Mouse (Mus musculus): ENCODE measurements around the gene Elf1. TPM values are rescaled to one million over a fixed set of nuclear protein-coding genes. Genes with fewer than 3 reads are reported as not detected.
"Not testable (repeated sequence)": the region's sequence is repeated elsewhere in the genome, so short reads cannot be mapped to it uniquely, and the experiment has no call there.

Elf1 gene
- polyA plus RNA-seq, 3 experiments from 2014 or later: 128 to 177 (median 141) TPM

- ATAC-seq: peak; percentile 65
These were observed 40.6 kb downstream of the Elf1 start for GRCm38 (mm10) chr14:79521471-79522117.

DNA sequence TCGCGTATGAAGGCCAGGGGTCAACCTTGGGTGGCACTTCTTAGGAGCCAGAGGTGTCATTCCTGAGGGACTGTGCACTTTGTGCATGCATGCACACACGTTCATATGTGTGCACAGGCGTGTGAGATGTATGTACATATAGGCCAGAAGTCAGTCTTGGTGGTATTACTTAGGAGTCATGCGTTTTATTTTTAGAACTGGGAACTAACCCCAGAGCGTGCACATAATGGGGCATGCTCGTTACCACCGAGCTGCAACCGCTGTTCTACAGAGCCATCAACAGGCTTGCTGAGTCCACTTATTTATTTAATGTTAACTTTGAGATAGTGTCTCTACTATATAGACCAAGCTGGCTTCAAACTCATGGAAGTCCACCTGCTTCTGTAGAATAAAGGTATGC lies 41.4 kb downstream of the Elf1 start:
- no peak for ATAC-seq

DNA sequence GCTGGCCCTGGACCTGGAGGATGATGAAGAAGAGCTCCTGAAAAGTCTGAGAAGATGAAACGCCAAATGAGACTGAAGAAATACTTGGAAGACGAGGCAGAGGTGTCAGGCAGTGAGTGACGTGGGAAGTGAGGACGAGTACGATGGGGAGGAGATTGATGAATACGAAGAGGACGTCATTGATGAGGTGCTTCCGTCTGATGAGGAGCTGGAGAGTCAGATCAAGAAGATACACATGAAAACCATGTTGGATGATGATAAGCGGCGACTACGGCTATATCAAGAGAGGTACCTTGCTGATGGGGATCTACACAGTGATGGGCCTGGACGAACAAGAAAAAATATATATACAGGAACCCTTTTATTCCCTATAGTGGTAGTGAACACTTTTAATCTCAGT lies 45.1 kb downstream of the Elf1 start:
- ATAC-seq: peak; percentile 51

- ATAC-seq: no peak
These were observed 46.7 kb downstream of the Elf1 start for GRCm38 (mm10) chr14:79527704-79528103.

DNA sequence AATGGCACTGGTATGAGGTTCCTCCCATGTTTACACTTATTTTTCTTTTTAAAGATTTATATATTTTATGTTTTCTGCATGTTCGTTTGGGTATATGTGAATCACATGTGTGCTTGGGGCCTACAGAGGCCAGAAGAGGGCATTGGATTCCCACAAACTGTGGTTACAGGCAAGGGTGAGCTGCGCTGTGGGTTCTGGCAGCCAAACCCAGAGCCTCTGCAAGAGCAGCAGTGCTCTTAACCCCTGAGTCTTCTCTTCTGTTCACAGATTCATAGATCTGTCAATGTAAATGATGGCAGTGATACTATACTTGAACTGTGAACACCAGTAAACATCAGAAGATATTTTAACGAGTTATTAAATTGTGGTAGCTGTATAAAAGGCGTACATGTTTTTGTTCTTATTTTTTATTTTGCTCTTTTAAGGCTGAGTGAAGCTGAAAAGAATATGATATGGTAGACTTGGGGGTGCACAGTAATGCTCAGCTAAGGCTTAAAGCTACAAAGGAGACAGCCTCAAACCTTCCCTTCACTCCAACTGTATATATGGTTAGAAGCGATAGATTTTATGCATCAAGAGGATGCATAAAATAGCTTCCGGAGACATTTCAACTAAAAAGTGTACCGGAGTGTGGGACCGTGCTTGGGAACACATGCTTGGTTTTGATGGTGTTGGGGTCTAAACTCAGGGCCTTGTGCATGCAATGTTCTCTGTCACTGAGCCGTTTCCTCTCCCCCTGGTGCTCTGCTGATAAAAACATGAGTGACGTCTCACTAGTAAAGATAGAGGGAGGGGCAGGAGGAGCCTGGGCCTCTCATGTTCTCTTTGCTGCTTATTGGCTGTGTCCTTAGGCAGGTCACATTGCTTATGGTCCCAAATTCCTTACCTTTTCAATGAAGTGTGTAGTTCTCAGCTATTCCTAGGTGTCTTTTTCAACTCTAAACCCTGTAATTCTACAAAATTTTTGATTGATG lies 48.9 kb downstream of the Elf1 start:
- peak; percentile 77 for ATAC-seq

DNA sequence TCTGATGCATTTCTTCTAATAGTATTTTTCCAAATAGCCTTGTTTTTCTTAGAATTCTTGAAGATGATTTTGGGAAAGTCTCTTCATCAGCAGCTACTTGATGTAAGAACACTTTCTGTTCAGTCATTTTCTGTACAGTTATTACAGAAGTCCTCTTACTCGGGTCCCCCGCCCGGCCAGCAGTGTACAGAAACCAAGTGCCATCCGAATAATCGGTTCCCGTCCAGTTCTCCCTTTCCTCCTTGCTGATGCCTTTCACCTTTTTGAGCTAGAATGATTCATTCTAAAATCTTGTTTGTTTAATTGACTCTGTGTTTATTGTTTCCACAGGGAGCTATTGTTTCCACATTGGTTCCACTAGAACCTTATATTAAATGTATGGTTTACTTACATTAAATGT lies 49.8 kb downstream of the Elf1 start:
- ATAC-seq: no peak

- peak; percentile 20 for ATAC-seq
These were observed 51.2 kb downstream of the Elf1 start for GRCm38 (mm10) chr14:79532036-79532776.

DNA sequence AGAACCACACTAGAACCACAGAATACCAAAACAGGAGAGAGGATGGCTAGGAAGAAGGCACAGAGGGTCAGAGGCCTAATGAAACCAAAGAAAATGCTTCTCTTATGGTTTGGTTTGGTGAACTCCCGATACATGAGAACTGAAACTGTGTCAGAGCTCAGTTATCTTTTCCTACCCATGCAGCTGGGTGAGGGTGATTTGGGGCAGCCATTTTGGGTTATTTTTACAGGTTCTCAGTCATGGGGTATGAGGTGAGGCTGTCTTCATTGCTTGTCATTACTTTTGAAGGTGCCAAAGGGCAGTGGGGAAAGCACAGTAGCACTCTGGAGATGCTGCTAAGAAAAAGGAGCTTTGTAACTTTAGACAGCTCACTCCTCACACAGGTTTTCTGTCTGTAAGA lies 52.4 kb downstream of the Elf1 start:
- ATAC-seq: no peak

- no peak for ATAC-seq
These were observed 53.2 kb downstream of the Elf1 start for GRCm38 (mm10) chr14:79534206-79534605.

DNA sequence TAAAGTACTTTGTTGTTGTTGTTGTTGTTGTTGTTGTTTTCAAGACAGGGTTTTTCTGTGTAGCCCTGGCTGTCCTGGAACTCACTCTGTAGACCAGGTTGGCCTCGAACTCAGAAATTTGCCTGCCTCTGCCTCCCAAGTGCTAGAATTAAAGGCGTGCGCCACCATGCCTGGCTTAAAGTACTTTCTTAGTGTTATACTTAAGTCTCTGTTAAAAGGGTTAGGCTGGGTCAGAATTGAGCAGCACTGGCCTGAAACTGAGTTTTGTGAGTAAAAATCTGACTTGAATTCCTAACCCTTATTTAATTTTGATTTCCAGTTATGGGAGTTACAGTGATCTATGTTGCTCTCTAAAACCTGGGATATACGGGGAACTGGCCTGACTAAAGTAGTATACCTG lies 53.7 kb downstream of the Elf1 start:
- not testable (repeated sequence) for ATAC-seq

DNA sequence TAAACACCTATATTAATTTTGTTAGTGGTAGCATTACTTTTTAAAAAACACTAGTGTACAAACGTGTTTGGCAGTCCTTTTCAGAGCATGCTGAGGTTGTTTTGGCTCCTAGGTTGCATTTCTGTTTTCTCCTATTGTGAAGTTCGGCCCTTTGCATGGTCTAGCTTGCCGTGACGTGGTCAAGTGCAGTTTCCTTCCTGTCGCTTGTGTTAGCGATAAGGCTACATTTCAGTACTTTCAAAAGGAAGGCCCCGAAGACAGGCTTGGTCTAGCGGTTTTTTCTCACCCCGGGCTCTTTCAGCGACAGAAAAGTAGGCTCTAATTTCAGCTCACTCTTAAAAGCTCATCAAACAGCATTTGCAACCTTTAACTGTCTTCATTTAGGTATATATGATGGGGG lies 54.3 kb downstream of the Elf1 start:
- peak; percentile 4 for ATAC-seq

GRCm38 (mm10) chr14:79536011-79536410 lies 55.0 kb downstream of the Elf1 start:
- no peak for ATAC-seq

- no peak for ATAC-seq
These were observed 55.8 kb downstream of the Elf1 start for GRCm38 (mm10) chr14:79536837-79537236.

GRCm38 (mm10) chr14:79537463-79537862 lies 56.5 kb downstream of the Elf1 start:
- ATAC-seq: peak; percentile 86

DNA sequence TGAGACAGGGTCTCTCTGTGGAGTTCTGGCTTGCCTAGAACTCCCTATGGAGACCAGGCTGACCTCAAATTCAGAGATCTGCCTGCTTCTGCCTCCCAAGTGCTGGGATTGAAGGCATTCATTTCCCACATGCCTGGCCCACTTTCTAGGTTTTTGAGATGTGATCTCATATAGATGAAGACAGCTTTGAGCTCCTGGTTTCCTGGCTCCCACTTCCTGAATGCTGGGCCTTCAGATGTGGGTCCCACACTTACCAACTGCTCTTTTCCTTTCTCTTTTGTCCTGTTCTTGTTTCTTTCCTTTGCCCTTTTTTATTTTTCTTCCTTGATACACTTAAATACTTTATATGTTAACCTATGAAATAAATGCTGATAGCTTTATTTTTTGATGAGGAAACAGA lies 56.9 kb downstream of the Elf1 start:
- no peak for ATAC-seq

GRCm38 (mm10) chr14:79541606-79542005 lies 60.6 kb downstream of the Elf1 start:
- ATAC-seq: no peak

- no peak for ATAC-seq
These were observed 68.3 kb downstream of the Elf1 start for GRCm38 (mm10) chr14:79549343-79549742.

GRCm38 (mm10) chr14:79551929-79552328 lies 70.9 kb downstream of the Elf1 start:
- peak; percentile 13 for ATAC-seq

- peak; percentile 60 for ATAC-seq
These were observed 71.9 kb downstream of the Elf1 start for GRCm38 (mm10) chr14:79552854-79553253.

GRCm38 (mm10) chr14:79557796-79558195 lies 76.8 kb downstream of the Elf1 start:
- peak; percentile 57 for ATAC-seq

DNA sequence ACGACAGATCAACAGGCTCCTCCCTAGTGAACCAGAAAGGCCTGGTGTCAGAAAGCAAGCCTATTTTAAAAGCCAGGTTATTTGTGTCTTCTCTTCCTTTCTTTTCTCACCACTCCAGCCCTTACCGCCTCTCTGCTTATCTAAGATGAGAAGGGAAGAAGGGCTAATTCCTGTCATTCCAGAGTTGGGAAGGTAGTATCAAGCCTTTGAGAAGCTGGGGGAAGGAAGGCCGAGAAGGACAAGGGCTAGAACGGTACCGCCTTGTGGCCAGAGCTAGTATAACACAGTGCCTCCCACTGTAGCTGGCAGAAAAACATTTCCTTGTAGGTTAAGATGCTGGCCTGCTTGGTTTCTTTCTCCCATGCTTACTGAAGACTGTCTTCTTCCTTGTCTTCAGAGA lies 81.8 kb downstream of the Elf1 start:
- peak; percentile 71 for ATAC-seq

GRCm38 (mm10) chr14:79564784-79565183 lies 83.8 kb downstream of the Elf1 start:
- no peak for ATAC-seq
